Mouse (Mus musculus): ENCODE results near the gene Mysm1.
A peak's percentile ranks its signal among the peaks of the same experiment; 100 is the strongest.

The Mysm1 gene

DNA sequence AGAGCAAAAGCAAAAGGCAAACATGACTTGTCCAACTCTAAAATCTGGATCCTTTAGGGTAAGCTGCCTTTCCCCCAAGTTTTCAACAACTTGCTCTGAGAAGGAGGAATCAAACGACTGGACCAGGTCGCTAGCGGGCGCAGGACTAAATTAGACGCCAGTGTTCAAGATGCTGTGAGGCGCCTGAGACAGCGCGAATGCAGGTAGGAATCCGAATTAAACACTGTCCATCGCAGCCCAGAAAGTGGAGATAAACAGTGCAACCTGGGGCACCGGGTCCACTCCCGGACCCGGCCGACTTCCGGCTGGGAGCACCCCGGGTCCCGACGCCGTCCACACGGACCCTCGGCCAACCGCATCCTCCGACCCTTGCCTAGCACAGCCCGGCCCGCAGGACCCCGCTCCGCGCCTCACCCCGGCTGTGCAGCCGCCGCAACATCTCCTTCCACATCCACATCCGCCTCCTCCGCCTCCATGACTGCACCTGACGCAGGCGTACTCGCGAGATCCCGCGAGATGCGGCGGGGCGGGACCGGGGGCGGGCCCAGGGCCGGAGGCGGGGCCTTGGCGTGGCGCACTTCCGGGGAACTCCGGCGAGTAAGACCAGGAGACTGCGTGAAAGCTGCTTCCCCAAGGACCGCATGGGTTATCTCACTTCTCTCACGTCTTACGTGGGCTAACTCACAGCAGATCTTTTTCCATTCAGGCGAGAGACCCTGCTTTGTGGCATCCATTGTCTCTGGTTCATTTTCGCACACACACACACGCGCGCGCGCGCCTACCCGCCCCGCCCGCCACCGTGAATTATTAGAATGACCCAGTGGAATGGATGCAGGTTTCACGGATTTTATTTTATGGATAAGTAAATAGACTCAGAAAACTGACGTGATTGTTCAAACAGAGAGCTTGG is at the start of gene Mysm1:
Gene Mysm1 (minus strand): TSS at position 511 of the 910 bp plus-strand sequence.
- peak; percentile 94 for DNase-seq

GRCm38 (mm10) chr4:95025847-95026600 is 47.1 kb upstream of the Mysm1 start:
- no peak for DNase-seq

DNA sequence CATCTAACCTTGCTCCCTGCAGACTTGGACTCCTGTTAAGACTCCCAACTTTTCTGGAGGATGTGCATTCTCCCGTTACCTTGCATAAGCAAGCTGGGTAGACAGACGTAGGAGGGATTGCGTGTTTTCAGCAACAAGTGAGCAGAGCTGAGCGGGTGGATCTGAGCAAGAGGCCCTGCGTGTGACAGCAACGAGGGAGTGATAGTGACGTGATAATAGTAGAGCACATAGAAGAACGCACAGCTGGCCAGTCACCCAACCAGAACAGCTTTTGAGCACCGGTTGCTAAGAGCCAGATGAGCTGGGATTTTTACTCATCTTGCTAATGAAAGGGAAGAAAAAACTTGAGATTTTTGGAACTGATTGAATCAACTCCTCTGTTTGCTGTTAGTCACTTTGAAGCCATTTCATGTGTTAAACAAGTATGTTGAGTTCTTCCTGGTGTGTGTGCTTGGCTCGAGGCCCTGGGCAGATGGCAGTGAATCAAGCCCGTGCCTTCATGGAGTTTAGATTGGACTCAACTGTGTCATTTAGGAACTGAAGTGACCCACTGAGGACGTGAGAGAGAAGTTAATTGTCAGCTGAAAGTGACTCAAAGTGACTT is 44.6 kb upstream of the Mysm1 start:
- no peak for DNase-seq

DNA sequence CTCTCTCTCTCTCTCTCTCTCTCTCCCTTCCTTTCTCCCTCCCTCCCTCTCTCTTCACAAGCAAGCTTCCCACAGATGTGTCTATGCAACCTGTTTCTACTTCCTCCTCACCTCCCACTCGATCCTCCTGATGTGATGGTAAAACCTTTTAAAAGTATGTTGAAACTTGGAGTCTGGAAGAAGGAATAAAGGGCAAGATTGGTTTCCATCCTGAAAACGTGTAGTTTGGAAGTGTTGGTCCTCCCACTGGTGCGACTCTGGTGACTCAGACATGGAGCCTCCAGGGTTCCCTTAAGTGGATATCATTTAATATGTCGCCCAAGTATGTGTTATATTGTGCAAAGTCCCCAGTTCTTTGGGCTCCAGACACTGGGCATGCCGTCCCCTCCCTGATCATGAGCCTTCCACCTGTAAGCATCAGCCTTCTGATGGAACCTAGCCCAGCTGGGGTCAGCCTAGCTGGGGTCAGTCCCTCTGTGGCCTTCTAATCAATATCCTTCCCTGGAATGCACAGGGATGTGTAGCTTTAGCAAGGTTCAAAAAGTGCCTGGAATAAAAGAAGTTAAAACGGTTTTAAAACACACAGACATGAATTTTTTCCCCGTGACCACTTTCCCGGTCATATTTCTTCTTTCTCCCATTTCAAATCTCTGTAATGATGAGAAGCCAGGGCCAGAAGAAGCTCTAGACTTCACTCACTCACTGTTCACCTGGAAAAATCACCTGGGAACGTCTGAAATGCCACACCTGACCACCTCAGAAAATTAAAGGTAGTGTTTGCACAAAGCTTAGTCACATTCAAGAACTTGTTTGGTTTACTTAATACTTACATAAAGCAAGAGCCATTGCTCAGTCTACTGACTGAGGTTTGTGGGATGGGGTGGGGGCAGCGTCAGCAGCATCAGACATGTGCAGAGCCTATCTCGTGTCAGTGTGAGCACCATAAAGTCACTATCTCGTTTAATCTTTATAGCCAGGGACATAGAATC is 43.0 kb upstream of the Mysm1 start:
- DNase-seq: no peak

DNA sequence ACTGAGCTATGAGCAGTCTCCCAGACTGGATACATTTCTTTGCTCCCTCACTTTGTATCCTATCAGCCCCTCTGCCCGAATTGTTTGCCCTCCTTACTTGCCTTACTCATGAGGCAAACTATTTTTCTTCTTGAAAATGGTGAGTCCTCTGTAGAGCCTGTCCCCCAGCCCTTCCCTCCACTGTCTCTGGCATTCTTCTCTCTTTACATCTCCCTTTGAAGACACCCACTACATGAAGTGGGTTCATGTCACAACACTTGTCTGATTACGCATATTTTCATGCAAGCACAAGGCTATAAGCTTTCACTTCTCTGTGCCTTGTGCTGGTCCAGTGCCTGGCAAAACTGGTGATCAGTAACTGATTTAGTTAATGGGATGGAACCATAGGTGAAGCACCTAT is 41.3 kb upstream of the Mysm1 start:
- DNase-seq: no peak

DNA sequence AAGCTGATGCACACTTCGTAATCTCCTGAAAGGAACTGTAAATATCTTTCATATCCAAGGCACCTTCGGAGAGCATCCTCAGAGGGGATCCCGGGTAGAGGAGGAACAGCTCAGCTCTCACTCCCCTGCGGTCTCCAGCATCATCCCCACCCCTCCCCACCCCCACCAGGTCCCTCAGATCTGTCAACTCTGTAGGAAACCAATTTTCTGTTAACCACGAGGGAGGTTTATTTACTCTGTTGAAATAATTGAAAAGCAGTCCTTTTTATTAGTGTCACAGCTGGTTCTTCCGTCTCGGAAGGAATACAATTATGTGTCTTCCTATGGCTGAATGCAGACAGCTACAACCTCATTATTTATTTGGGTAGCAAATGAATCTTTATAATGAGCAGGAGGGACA is 39.3 kb upstream of the Mysm1 start:
- DNase-seq: no peak

DNA sequence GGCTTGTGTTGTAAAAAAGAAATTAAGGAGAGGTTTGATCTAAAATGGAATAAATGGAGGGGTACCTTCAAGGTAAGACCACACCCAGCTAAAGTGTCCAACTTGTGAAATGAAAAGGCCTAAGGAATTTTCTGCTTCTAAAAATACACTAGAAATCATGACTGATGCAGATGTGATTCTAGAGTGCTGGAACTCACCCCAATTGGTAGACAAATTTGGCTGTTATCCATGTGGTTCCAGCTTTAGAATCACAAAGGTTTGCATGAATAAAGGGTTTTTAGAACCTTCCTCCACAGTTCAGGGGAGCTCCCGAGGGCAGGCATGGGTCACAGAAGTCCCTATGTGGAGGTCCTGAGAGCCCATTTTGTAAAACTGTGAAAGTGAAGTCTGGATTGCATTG is 33.8 kb upstream of the Mysm1 start:
- no peak for DNase-seq

DNA sequence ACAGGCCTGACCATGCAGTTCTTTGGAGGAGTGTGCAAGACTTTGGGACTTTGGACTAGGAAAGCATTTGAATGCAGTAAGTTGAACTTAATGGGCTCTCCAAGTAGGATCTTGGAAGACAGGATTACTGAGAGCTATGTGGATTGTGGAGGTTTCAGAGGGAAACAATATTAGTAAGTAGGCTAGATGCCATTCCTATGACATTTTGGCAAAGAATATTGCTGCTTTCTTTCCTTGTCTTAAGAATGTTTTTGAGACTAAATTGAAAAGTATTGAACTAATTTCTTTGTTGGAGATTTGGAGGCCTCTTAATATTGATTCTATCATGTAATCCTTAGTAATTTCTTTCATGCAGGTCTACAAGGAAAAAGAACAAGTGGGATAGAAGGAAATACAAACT is 33.4 kb upstream of the Mysm1 start:
- DNase-seq: no peak

GRCm38 (mm10) chr4:95008175-95009057 is 29.5 kb upstream of the Mysm1 start:
- DNase-seq: peak; percentile 74

- DNase-seq: no peak
Measured at GRCm38 (mm10) chr4:95007759-95008158, 28.9 kb upstream of the Mysm1 start.

DNA sequence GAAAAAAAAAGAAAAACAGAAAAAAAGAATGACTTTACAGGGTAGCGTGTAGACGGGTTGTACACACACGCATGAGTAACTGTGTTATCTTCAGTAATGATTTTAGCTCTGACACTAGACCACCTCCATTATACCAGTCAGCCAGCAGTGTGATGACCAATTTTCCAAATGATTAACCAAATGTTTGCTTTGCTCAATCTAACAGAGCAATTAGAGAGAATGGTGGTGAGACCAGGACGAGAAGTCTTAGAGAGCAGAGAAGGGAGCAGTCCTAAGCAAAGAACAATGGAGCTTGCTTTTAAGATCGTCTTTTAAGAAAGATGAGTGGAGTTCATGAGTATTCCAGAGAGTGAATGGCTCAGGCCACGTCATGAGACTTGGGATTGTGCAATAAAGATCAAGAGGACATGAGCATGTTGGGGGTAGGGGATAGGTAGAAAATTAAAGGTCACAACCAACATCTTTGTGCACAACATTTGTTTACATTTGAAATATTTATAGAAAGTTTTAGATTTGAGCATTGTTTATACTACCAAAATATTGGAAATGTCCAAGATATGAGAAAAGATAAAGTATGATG is 26.4 kb upstream of the Mysm1 start:
- DNase-seq: no peak

DNA sequence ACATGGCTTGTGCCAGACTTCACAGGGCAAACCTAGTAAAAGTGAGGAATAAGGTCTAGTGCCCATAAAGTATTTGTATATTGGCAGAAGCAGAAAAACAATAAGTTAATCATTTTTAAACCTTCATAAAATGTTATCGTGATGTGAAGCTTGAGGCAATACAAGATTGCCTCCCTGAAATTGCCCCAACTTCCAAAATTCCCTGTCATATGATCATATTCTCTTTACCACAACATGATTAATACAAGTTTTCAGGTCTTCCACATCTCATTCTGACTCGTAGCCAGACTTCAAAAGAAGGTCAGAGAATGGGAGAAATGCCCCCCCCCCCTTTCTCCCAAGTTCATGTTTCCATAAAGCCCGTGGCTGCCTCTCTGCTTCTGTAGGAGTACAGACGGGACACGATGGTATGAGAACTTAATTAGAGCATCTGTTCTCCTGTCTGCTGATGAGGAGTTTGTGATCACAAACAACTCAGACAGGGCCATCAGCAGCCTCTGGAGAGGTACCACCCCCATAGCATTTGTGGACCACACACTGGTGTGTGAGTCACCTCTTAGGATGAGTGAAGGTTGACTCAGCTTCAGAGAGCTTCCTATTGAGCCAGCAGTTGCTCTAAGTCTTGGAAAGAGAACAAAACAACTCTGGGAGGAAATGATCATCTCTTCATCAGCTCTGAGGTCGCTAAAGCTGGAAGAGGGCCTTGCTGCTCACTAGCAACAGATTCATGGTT is 22.3 kb upstream of the Mysm1 start:
- no peak for DNase-seq

GRCm38 (mm10) chr4:95000147-95000546 is 21.2 kb upstream of the Mysm1 start:
- DNase-seq: no peak

DNA sequence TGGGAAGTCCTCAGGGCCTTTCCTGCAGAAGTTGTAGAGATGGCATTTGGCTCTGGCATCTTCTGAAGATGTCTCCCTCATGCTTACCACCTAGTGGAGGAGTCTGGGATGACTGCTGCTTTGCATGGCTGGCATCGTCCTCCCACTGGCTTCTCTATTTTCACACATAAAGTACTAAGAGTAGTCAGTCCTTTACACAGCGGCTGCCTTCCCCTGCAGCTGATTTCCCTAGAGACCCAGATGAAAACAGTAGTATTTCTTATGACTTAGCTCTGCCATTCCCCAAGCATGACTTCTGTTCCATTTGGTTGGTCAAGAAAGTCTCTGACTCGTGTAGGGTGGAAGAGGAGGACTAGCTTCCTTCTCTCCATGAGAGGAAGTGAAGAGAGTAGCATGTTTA is 20.3 kb upstream of the Mysm1 start:
- no peak for DNase-seq

- no peak for DNase-seq
Measured at GRCm38 (mm10) chr4:94995862-94996261, 17.0 kb upstream of the Mysm1 start.

GRCm38 (mm10) chr4:94990204-94990603 is 11.3 kb upstream of the Mysm1 start:
- DNase-seq: no peak

DNA sequence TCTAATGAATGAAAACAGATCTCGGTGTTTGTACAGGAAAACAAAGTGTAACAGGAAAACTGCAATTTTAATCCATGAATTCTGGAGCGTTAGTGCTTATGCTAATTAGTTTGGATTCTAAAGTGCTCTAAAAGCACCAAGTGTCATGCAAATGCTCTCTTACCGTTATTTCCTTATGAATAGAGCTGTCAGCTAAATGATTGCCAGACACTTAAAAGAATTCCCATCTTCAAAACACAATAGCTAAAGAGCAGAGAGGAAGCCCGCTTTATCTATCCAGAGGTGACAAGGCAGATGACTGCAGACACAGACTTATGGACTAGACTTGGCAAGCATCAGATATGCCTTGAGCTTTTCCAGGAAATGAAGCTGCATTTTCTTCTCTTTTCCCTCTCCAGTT is 8.8 kb upstream of the Mysm1 start:
- no peak for DNase-seq

GRCm38 (mm10) chr4:94979500-94979915 is 608 bp upstream of the Mysm1 start:
- DNase-seq: no peak

- no peak for DNase-seq
Measured at GRCm38 (mm10) chr4:94973321-94973720, 5.6 kb downstream of the Mysm1 start.

DNA sequence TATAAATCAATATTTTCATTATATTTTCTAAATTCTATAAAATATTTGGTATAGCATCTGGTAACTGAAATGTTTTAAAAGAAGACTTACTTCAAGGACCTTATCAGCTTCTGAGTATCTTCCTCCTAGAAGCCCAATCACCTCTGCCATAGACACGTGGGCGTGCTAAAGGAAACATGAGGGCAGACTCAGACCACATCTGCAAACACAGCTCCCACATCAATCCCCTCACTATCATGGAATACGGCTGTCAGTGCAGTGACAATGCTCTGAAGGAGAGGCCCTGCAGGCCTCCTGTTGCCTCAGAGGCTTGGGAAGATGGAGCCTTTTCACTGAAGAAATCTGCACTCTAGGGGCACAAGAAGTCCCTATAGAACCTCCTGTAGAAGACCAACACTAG is 26.1 kb downstream of the Mysm1 start:
- no peak for DNase-seq
